Mouse (Mus musculus): ENCODE results near the gene Cyp4f39. TPM values are rescaled to one million over a fixed set of nuclear protein-coding genes. Genes with fewer than 3 reads are reported as not detected.
"Not testable (repeated sequence)": the region's sequence is repeated elsewhere in the genome, so short reads cannot be mapped to it uniquely, and the experiment has no call there.

Cyp4f39 gene
- polyA plus RNA-seq, 1 experiment = 0.74 TPM

DNA sequence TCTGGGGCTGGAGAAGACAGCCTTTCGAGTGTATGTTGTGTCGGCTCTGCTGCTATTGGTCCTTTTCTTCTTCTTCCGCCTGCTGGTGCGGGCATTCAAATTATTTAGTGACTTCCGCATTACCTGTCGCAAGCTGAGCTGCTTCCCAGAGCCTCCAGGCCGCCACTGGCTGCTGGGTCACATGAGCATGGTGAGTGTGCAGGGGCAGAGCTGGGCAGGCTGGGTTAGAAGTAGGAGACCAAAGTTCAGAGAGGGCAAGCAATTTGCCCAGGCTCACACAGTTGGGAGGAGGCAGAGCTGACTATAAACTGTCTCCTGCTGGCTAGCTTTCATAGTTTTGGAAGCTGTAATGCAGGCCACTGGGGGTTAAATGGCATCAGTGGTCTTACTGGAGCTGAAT, 16.0 kb downstream of the Cyp4f39 start:
- 36% methylated on average over 7 of the region's 7 CpGs for whole genome bisulfite sequencing

DNA sequence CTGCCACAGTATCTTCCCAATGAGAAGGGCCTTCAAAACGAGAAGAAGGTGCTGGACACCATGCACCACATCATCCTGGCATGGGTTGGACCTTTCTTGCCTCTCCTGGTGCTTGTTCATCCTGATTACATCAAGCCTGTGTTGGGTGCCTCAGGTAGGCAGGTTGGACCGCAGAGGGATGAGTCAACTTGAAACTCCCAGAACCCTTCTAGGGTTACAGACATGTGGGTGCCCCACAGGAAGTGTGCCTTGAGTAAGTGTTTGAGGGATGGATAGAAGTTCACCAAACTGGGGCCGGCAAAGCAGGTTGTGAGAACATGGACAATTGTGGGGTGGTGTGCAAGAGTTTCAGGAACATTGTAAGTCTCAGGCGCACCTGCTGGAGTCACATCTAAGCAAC, 18.3 kb downstream of the Cyp4f39 start:
- DNase-seq (ENCODE audit: low read depth, low spot score) = no peak

More for the DNA sequence above, 16.0 kb downstream of the Cyp4f39 start:
- DNase-seq (ENCODE audit: low read depth, low spot score) = no peak

DNA sequence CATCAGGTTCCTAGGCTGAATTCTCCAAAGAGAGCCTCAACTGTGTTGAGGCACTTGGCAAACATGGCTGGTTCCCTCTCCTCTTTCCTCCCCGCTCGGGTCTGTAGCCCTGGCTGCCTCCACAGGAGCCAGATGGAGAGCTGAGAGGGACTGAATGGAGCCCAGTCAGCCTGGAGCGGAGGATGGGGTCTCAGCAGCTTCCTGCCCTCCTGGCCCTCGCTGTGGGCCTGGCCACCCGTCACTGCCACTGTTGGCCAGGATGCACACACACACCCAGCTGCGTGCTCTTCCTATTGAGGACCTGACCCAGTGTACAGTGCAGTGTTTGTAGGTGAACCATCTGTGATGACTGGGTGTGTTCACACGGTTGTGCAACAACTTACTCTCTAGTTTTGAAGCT, 19.7 kb downstream of the Cyp4f39 start:
- DNase-seq (ENCODE audit: low read depth, low spot score) = no peak
- 46% methylated on average over 7 of the region's 7 CpGs for WGBS

More for the DNA sequence above, 18.3 kb downstream of the Cyp4f39 start:
- 81% methylated on average over 4 of the region's 4 CpGs for WGBS

DNA sequence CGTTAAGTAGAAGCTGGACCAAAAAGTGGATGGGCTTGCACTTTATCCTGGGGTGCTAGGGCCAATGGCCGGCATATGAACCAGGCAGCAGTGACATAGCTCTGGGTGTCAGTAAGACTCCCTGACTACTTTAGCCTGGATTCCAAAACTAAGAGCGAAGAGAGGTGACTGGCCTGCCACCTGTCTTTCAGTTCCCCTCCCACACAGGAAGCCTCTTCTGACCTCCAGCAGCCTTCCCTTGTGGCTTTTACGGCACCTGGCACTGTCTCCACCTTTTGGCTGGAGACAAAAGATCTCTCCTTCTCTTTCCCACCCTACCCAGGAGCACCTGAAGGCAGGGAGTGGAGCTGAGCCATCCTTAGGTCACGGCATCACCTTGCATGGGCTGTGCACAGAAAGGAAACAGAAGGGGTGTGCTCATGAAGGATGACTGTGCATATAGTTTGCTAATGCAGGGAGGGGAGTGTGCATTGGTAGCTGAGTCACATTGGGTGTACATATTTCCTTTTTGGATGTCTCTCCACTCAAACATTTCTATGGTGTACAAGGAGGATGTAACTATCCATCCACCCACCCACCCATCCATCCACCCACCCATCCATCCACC, 22.5 kb downstream of the Cyp4f39 start:
- DNase-seq (ENCODE audit: low read depth, low spot score) = no peak
- 61% methylated on average over 5 of the region's 5 CpGs for WGBS

DNA sequence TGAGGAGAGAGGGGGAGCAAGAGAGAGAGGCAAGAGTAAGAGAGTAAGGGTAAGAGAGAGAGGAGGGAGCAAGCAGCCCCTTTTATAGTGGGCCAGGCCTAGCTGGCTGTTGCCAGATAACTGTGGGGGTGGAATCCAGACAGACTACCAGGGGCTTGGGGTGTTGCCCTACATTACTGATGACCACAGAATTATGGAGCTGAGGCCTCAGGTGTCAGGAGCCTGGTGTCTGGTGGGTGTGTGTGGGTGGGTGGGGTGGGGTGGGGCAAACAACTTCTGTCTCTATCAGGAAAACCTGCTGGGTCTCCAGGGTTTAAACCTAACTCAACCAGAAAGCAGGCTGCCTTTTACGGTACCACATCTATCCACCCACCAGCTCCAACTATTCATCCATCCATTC, 24.7 kb downstream of the Cyp4f39 start:
- 100% methylated on average over 1 of the region's 1 CpGs for WGBS
- DNase-seq (ENCODE audit: low read depth, low spot score) = no peak

DNA sequence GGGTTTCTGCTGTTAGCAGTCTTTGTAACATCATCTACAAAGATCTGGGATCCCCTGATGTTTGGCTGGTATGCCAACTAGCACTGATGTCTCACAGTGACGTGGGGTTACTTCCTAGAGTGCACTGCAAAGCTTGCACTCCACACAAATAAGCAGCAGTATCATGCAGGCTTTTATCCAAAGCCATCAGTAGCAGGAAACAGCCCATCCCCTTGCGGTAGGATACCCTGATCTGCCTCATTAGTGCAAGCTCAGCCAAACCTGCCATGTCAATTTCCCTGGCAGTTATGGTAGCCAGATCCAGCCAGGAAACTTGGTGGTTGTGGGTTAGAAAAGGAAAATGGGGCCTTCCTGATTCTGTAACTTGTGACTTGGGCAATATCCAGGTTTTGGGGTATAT, 26.2 kb downstream of the Cyp4f39 start:
- no peak for DNase-seq (ENCODE audit: low read depth, low spot score)
- WGBS = 68% methylated on average over 2 of the region's 2 CpGs

DNA sequence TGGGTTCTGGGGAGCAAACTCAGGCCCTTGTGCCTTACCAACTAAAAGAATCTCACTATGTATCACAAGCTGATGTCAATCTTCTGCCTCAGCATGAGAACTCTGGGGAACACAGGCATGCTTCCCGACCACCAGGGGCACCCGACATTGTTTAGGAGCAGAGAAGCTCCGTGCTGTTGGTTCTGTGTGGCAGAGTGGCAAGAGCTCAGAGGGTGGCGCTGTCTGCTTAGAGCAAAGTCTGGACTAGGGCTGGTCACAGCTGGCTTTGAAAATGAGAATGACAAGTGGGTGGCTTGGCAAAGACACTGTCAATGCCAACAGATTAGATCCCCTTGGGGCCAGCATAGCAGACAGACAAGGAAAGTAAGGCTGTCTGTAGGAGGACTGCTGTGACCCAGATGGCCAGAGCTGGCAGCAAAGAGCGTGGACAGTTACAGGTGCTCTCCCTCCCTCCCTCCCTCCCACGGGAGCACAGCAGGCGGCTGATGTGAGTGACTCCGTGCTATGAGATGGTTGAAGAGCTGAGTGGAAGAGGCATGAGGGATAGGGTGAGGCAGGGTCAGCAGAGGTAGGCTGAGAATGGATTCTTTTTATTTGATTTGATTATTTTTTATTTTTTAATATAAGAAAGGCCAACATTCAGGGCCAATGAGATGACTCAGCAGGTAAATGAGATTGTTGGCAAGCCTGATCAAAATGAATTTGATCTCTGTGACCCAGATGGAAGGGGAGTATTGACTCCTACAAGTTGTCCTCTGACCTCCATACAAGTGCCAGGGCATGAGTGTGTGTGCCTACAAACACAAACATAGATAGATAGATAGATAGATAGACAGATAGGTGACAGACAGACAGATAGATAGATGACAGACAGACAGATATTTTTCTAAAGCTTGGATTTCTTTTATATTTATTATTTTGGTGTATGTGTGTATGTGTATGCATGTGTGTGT, 27.3 kb downstream of the Cyp4f39 start:
- no peak for DNase-seq (ENCODE audit: low read depth, low spot score)
- 17% methylated on average over 8 of the region's 8 CpGs for WGBS

DNA sequence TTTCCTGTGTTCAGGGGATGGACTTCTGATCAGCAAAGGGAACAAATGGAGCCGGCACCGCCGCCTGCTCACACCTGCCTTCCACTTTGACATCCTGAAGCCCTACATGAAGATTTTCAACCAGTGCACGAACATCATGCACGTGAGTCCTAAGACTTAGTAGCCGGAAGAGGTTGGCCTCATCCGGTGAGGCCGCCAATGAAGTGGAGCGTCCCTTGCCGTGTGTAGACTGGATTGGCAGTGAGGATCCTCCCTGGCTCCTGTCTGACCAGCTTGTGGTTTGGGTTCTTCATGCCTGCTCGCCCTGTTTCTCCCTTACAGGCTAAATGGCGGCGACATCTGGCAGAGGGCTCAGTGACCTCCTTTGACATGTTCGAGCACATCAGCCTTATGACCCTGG, 29.2 kb downstream of the Cyp4f39 start:
- DNase-seq (ENCODE audit: low read depth, low spot score) = no peak
- 87% methylated on average over 14 of the region's 14 CpGs for WGBS

DNA sequence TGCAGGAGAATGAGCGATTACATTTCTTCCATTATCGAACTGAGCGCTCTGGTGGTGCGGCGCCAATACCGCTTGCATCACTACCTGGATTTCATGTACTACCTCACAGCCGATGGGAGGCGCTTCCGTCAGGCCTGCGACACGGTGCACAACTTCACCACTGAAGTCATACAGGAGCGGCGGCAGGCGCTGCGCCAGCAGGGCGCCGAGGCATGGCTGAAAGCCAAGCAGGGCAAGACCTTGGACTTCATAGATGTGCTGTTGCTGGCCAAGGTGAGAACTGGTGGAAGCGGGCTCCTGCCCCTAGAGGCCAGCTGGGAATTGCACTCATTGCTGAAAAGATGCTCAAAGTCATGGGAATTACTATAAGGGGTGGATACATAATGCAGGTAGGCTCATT, 30.7 kb downstream of the Cyp4f39 start:
- DNase-seq (ENCODE audit: low read depth, low spot score) = peak; percentile 75
- WGBS = 7% methylated on average over 18 of the region's 18 CpGs

DNA sequence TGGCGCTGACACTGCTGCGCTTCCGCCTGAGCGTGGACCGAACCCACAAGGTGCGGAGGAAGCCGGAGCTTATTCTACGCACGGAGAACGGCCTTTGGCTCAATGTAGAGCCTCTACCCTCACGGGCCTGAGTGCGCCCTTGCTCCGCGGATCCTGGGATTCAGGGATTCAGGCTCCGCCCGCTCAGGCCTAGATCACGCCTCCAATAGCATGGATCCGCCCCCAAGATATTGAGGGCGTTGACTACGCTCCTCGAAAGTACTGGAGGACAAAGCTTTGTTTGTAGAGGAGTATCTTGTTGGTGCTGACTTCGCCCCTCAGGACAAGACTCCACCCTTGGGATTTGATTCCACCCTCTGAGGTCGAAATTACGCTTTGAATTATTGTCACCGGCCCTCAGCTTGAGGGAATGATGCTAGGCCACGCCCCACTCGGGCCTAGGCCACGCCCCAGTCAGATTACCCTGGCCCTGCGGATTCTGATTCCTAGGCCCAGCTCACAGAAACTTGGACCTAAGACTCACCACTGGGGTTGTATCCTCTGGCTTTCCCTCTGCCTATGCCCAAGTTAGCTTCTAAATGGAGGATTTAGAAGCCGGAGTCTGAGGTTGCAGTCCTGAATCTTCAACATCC, 39.9 kb downstream of the Cyp4f39 start:
- WGBS = 8% methylated on average over 30 of the region's 30 CpGs
- DNase-seq (ENCODE audit: low read depth, low spot score) = no peak

DNA sequence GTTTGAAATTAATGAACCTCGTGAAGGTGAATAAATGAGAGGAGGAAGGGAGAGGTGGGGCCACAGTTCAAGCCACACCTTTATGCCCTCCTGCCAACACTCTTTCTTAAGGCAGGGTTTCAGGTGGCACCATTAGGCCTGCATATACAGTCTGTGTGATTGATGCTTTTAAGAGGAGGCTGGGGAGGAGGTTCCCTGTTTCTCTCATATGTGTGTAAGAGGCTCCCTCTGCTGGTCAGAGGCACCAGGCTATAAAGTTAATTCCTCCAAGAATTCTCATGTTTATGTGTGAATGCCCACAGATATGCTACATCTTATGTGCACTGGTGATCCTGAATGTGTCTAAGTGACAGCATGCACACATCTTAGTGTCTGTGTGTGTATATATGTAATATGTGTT, 42.1 kb downstream of the Cyp4f39 start:
- peak; percentile 60 for DNase-seq (ENCODE audit: low read depth, low spot score)
- 32% methylated on average over 1 of the region's 1 CpGs for WGBS

DNA sequence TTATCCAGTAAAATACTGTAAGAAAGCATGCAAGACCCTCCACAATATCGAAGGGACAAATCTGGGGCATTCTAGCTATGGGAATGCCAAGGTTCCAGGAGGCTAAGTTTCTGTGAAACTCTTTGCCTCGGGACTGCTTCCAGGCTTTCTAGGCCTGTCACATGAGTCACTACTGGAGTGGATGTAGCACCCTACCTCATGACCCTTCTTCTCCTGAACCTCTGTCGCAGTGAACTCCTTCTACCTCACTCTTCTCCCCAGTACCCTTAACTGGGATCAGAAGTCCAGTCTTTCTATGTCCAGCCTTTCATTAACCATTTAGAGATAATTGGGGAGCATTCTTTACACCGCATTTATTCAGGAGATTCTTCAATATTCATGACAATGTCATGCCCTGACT, 48.0 kb downstream of the Cyp4f39 start:
- 83% methylated on average over 4 of the region's 4 CpGs for WGBS
- not testable (repeated sequence) for DNase-seq (ENCODE audit: low read depth, low spot score)

DNA sequence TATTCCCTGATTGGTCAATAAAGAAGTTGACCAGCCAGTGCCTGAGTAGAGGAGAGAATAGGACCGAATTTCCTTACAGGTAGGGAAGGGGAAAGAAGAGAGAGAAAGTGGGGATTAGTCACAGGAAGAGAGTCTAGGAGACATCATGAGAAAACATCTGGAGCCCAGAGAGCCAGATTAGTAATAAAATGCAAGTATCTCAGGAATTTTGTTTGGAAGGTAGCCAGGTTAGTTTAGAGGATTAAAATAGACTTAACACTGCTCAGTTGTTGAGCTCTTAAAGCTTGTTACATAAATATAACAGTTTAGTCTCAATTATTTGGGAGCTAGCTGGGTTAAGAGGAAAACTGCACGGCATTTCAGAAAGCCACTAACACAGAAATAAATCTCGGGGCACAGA, 48.5 kb downstream of the Cyp4f39 start:
- WGBS = 58% methylated on average over 3 of the region's 3 CpGs

DNA sequence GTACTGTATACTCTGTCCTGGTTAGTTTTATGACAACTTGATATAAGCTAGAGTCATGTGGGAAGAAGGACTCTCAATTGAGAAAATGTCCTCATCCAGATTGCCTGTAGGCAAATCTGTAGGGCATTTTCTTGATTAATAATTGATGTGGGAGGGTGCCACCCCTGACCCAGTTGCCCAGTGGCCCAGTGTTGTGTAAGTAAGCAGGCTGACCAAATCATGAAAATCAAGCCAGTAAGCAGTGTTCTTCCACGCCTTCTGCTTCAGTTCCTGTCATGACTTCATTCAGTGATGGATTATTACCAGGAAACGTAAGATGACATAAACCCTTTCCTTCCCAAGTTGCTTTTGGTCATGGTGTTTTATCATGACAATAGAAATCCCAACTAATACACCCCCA, 50.6 kb downstream of the Cyp4f39 start:
- DNase-seq (ENCODE audit: low read depth, low spot score) = no peak
- WGBS = 59% methylated on average over 2 of the region's 2 CpGs

More for the DNA sequence above, 48.5 kb downstream of the Cyp4f39 start:
- no peak for DNase-seq (ENCODE audit: low read depth, low spot score)

DNA sequence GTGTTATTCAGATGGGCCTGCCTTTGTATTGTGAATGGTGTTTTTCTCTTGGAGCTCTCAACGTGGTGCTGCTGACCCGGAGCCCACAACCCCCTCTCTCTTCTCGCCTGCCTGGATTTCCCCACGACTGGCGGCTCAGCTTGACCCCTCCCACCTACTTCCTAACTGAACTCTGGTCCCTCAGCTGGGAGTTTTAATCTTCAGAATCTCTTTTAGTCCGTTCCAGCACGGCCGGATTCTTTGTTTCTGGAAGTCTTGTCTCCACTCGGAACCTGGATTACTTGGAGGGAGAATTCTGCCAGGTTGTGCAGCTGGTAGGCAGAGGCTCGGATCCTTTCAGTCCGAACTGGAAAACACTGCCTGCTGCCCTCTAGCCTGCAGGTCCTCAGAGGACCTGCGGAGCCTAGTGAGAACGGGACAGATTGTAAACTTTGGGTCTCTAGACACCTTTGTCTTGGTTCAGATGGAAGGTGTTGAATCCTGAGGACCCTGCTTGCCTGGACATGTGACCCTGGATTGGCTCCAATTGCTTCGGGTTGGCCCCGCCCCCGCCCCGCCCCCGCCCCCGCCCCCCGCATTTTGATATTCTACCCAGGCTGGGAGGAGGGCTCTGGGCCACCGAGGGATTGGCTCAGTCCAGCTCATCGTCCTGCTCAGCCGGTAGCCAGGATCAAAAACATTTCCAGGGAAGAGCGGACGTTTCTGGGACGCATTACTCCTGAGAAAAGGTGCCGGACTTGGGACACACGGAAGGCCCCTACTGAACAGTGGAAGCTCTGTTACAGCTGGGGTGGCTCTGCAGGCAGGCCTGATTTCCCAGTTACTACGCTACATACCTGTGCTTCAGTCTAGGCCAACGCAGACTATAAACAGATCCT, 53.6 kb downstream of the Cyp4f39 start, which contains the start of gene Cyp4f17:
Gene Cyp4f17 (plus strand): TSS at position 200 of the 878 bp plus-strand sequence.
- no peak for DNase-seq (ENCODE audit: low read depth, low spot score)
- 2% methylated on average over 30 of the region's 30 CpGs for WGBS

DNA sequence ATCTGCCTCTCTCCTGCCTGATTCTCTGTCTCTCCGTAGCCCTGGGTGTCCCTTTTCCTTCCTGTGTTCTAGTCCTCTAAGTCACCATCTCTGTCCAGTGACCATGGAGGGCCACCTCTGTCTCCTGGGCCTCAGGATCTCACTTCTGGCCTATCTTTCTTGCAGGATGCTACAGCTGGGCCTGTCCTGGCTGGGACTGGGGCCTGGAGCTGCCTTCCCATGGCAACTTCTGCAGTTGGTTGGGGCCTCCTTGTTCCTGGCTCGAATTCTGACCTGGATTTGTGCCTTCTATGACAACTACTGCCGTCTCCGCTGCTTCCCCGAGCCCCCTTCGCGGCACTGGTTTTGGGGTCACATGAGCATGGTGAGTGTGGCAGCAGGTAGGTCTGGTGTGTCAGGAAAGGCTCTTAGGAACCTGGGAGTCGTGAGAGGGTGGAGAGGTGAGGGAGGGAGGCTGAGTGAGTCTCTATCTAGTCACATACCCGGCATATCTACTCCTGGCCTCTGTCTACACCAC, 54.3 kb downstream of the Cyp4f39 start:
- no peak for DNase-seq (ENCODE audit: low read depth, low spot score)
- 49% methylated on average over 9 of the region's 9 CpGs for WGBS

DNA sequence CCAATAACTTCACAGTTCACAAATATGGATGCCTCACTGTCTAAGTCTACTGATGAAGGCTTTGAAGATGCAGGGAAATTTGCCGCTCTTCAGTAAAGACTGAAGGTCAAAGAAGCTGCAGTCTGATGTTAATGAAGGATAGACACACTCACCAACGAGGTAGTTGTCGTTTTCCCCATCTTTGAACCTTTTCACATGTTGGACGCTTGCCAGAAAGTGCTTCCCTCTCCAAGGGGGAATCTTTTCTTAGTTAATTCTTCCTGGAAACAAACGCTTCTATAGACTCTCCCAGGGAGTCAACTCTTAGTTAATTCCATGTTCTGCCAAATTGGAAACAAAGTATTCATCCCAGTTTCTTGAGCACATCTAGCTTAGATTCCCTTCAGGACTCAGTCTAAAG, 63.6 kb downstream of the Cyp4f39 start:
- WGBS = 64% methylated on average over 5 of the region's 5 CpGs
- DNase-seq (ENCODE audit: low read depth, low spot score) = no peak

DNA sequence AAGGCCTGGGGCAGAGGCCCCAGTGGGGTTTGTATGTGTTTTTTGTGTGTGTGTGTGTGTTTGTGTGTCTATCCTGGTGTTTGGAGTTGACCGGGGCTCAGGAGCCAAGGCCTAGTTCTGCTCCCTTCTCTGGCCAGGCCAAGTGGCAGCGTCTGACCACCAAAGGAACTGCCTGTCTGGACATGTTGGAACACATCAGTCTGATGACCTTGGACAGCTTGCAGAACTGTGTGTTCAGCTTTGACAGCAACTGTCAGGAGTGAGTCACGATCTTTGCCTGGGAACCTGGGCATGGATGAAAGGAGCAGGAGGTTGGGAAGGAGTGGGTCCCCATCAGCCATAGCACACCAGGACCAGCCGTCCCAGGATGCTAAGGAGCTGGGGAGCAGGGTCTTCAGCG, 69.5 kb downstream of the Cyp4f39 start:
- WGBS = 93% methylated on average over 5 of the region's 5 CpGs
- DNase-seq (ENCODE audit: low read depth, low spot score) = no peak

DNA sequence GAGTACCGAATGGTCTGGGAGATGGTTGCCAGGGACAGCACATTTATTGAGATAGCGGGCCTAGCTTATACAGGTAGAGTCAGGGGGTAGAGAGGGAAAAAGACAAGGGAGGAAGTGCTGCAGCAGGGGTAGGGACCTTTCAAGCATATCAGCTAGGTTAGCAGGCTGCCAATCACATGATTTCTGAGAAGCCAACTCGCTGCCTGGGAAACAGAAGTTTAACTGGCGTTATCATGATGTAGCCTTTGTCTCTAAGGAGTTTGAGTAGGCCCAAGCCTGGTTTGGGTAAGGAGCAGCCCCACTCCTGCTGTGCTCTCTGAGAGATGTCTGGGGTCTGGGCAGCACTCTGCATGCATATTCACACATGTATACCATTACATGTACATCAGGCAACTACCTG, 69.9 kb downstream of the Cyp4f39 start:
- DNase-seq (ENCODE audit: low read depth, low spot score) = no peak
- WGBS = 95% methylated on average over 4 of the region's 4 CpGs

Measured in large intestine, adult 2 months (tissue).